Mouse (Mus musculus) hematopoietic stem cell, adult 5-6 weeks (primary cell): Measurements from ENCODE around the gene Gm6583. TPM values are rescaled to one million over a fixed set of nuclear protein-coding genes. Genes with fewer than 3 reads are reported as not detected.

Experiments
- ATAC-seq, 2 experiments: fragments of 125-278 bp in 1 of 2; replicated peaks in 1 of 2; 2 replicates each; pipeline ENCODE4 v1.8.0; 2016 to 2017; ENCODE audit warnings: inconsistent platforms in 2 of 2, mild to moderate bottlenecking in 2 of 2, moderate number of reproducible peaks in 2 of 2, low read depth in 1 of 2, moderate TSS enrichment in 1 of 2; ENCODE audit not compliant: low FRiP score in 2 of 2, poor library complexity in 2 of 2, severe bottlenecking in 2 of 2, insufficient read depth in 1 of 2, low TSS enrichment in 1 of 2
- total RNA-seq: library from RNA; stranded (forward); fragments of 172-1452, 232-1000 nt; gene quantifications from 2 replicates; pipeline ENCODE4 v1.2.3, GENCODE M21; 2017

The Gm6583 gene
- total RNA-seq, 1 experiment from 2014 or later = not detected

GRCm38 (mm10) chr5:112313222-112313885 lies 42.5 kb downstream of the Gm6583 start:
- ATAC-seq = no peak

- ATAC-seq = no peak
Observed at GRCm38 (mm10) chr5:112305842-112306241, 50.0 kb downstream of the Gm6583 start.

Other genes with a start within 250 kb of the Gm6583 start
- 0.63 TPM in 1 of 2 replicates, not detected in the other for gene Cryba4, start 103.5 kb downstream of the Gm6583 start, total RNA-seq
- not detected in 2 replicates for gene Crybb1, start 100.2 kb downstream of the Gm6583 start, total RNA-seq
- gene Tpst2, start 79.3 kb downstream of the Gm6583 start, total RNA-seq = 41.9 and 56.8 TPM in 2 replicates
- gene Tfip11, start 29.7 kb downstream of the Gm6583 start, total RNA-seq = 21.5 and 22.2 TPM in 2 replicates
- 15.5 and 16.5 TPM in 2 replicates for gene Srrd, start 13.0 kb downstream of the Gm6583 start, total RNA-seq
- gene Hps4, start 12.9 kb downstream of the Gm6583 start, total RNA-seq = 11.3 and 12.0 TPM in 2 replicates
- gene Asphd2, start 38.8 kb upstream of the Gm6583 start, total RNA-seq = not detected in 2 replicates
- not detected in 2 replicates for gene Gm6588, start 93.4 kb upstream of the Gm6583 start, total RNA-seq
- gene Sez6l, start 221.2 kb upstream of the Gm6583 start, total RNA-seq = 0.15 and 0.31 TPM in 2 replicates